Mouse (Mus musculus): ENCODE data around the gene Ankdd1a.

The Ankdd1a gene

GRCm38 (mm10) chr9:65508449-65508848, 11.5 kb downstream of the Ankdd1a start:
- no peak for DNase-seq (ENCODE audit: low read depth, low spot score)

- no peak for DNase-seq (ENCODE audit: low read depth, low spot score)
These were observed 17.1 kb downstream of the Ankdd1a start for GRCm38 (mm10) chr9:65502721-65503505.

- no peak for DNase-seq (ENCODE audit: low read depth, low spot score)
These were observed 17.8 kb downstream of the Ankdd1a start for GRCm38 (mm10) chr9:65502146-65502545.

- DNase-seq (ENCODE audit: low read depth, low spot score): no peak
These were observed 27.1 kb downstream of the Ankdd1a start for GRCm38 (mm10) chr9:65492851-65493250.

GRCm38 (mm10) chr9:65492351-65492750, 27.6 kb downstream of the Ankdd1a start:
- DNase-seq (ENCODE audit: low read depth, low spot score): no peak

GRCm38 (mm10) chr9:65491476-65491875, 28.5 kb downstream of the Ankdd1a start:
- no peak for DNase-seq (ENCODE audit: low read depth, low spot score)

- no peak for DNase-seq (ENCODE audit: low read depth, low spot score)
These were observed 39.9 kb downstream of the Ankdd1a start for GRCm38 (mm10) chr9:65480071-65480470.

- no peak for DNase-seq (ENCODE audit: low read depth, low spot score)
These were observed 40.8 kb downstream of the Ankdd1a start for GRCm38 (mm10) chr9:65479158-65479557.

GRCm38 (mm10) chr9:65472769-65473168, 47.2 kb downstream of the Ankdd1a start:
- DNase-seq (ENCODE audit: low read depth, low spot score): no peak

GRCm38 (mm10) chr9:65467686-65468085, 52.3 kb downstream of the Ankdd1a start:
- DNase-seq (ENCODE audit: low read depth, low spot score): no peak

GRCm38 (mm10) chr9:65465241-65465640, 54.8 kb downstream of the Ankdd1a start:
- no peak for DNase-seq (ENCODE audit: low read depth, low spot score)

GRCm38 (mm10) chr9:65464161-65464560, 55.8 kb downstream of the Ankdd1a start:
- no peak for DNase-seq (ENCODE audit: low read depth, low spot score)

GRCm38 (mm10) chr9:65462544-65462943, 57.4 kb downstream of the Ankdd1a start:
- DNase-seq (ENCODE audit: low read depth, low spot score): no peak

- peak; percentile 91 for DNase-seq (ENCODE audit: low read depth, low spot score)
These were observed 59.1 kb downstream of the Ankdd1a start, which contains the start of gene Spg21 for GRCm38 (mm10) chr9:65460732-65461442. Spg21 (plus strand) TSS chr9:65460947.

GRCm38 (mm10) chr9:65460198-65460597, 59.8 kb downstream of the Ankdd1a start:
- no peak for DNase-seq (ENCODE audit: low read depth, low spot score)

GRCm38 (mm10) chr9:65458975-65459374, 61.0 kb downstream of the Ankdd1a start:
- no peak for DNase-seq (ENCODE audit: low read depth, low spot score)

GRCm38 (mm10) chr9:65447951-65448350, 72.0 kb downstream of the Ankdd1a start:
- DNase-seq (ENCODE audit: low read depth, low spot score): no peak

- no peak for DNase-seq (ENCODE audit: low read depth, low spot score)
These were observed 75.3 kb downstream of the Ankdd1a start for GRCm38 (mm10) chr9:65444692-65445091.

Measured in embryo, embryonic 11.5 days (tissue).